Mouse (Mus musculus) limb, embryonic 12.5 days (tissue): ENCODE results near the gene Scn2b. TPM values are rescaled to one million over a fixed set of nuclear protein-coding genes. Genes with fewer than 3 reads are reported as not detected.

ENCODE experiments used
- ATAC-seq: fragments of 200-750 bp; cut with Nextera tagmentation; 2 replicates; pipeline ENCODE4 v1.8.0; 2017; ENCODE audit warnings: low read depth, moderate TSS enrichment; ENCODE audit not compliant: insufficient number of reproducible peaks, insufficient read depth, low FRiP score, low TSS enrichment
- H3K27ac ChIP-seq: fragments of 300-500 bp; sonication (generic); 2 replicates; pipeline ENCODE4 v1.5.1; 2016; ENCODE audit warnings: mild to moderate bottlenecking, moderate library complexity
- H3K27me3 ChIP-seq: fragments of 300-500 bp; sonication (generic); 2 replicates; pipeline ENCODE4 v1.6.1; 2016; ENCODE audit warnings: mild to moderate bottlenecking, moderate library complexity
- H3K36me3 ChIP-seq: fragments of 300-500 bp; sonication (generic); 2 replicates; pipeline ENCODE4 v1.6.1; 2016; ENCODE audit warnings: mild to moderate bottlenecking, moderate library complexity
- H3K4me1 ChIP-seq: fragments of 300-500 bp; sonication (generic); replicated peaks from 2 replicates; pipeline ENCODE4 v1.6.1; 2016
- H3K4me2 ChIP-seq: fragments of 300-500 bp; sonication (generic); 2 replicates; pipeline ENCODE4 v1.6.1; 2016; ENCODE audit warnings: mild to moderate bottlenecking, moderate library complexity
- H3K4me3 ChIP-seq: fragments of 300-500 bp; sonication (generic); replicated peaks from 2 replicates; pipeline ENCODE4 v1.5.1; 2016; ENCODE audit warnings: mild to moderate bottlenecking
- H3K9ac ChIP-seq: fragments of 300-500 bp; sonication (generic); replicated peaks from 2 replicates; pipeline ENCODE4 v1.6.1; 2016; ENCODE audit warnings: mild to moderate bottlenecking, moderate library complexity
- H3K9me3 ChIP-seq: fragments of 300-500 bp; sonication (generic); 2 replicates; pipeline ENCODE4 v1.6.1; 2016; ENCODE audit warnings: mild to moderate bottlenecking, moderate library complexity
- WGBS: fragments of 180-500 bp; shearing (Covaris S2); methylation state at CpG from one replicate; pipeline ENCODE4 v1.1.7; 2016; 5-methylcytosine and 5-hydroxymethylcytosine counted together
- polyA plus RNA-seq: library from polyadenylated mRNA; unstranded; fragments of >200 nt; fragmentation: Nextera tagmentation; extraction: Ambion mirVana; gene quantifications from 2 replicates; pipeline ENCODE4 v1.2.1, GENCODE M21; 2016

Scn2b gene
- polyA plus RNA-seq, 1 experiment from 2014 or later = 6.4 TPM

- Histone ChIP-seq H3K36me3 (peaks cover 7% of the 10 kb centered on the region), H3K27ac (no peak overlapping the region), H3K27me3 (no peaks in the 10 kb centered on the region; the same call in 1 of the 2 replicates), H3K4me3 (no peak overlapping the region), H3K4me2 (no peak overlapping the region), H3K9ac (no peak overlapping the region), H3K9me3 (no peaks in the 10 kb centered on the region), H3K4me1 (peaks cover 44% of the 10 kb centered on the region)
- ATAC-seq = no peak
- WGBS = 82% methylated on average over 14 of the region's 14 CpGs
These were observed 2.5 kb downstream of the Scn2b start for GRCm38 (mm10) chr9:45119954-45120530.

DNA sequence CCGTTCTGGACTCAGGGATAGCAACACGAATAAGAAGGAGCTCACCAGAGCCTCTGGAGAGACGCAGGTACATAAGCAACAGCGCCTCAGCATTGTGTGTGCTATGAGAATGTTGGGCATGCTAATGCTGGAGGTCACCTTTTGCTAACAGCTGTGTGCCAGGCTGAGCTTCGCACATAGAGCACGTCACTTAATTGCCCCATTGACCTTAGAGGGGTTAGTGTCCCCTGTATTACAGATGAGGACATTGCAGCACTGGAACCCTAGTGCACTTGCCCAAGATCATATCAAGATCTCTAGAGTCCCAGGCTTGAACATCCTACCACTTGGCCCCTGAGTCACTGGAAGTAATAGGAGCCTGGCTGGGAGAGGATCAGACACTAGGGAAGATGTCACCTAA is 3.0 kb downstream of the Scn2b start:
- no peak overlapping the region for H3K4me2 ChIP-seq
- no peak overlapping the region for H3K27ac ChIP-seq
- no peak overlapping the region for H3K9ac ChIP-seq
- H3K9me3 ChIP-seq = no peaks in the 10 kb centered on the region
- no peak for ATAC-seq
- WGBS = 82% methylated on average over 6 of the region's 6 CpGs
- peaks cover 39% of the 10 kb centered on the region for H3K4me1 ChIP-seq
- no peak overlapping the region for H3K4me3 ChIP-seq
- no peaks in the 10 kb centered on the region; the same call in 1 of the 2 replicates for H3K27me3 ChIP-seq
- peaks cover 12% of the 10 kb centered on the region for H3K36me3 ChIP-seq

GRCm38 (mm10) chr9:45121001-45121400 is 3.4 kb downstream of the Scn2b start:
- WGBS = 46% methylated on average over 6 of the region's 6 CpGs
- Histone ChIP-seq H3K9me3 (no peaks in the 10 kb centered on the region), H3K27me3 (no peaks in the 10 kb centered on the region; the same call in 1 of the 2 replicates), H3K9ac (no peak overlapping the region; the same call in 1 of the 2 replicates), H3K4me3 (no peak overlapping the region), H3K4me2 (no peak overlapping the region), H3K4me1 (peaks cover 36% of the 10 kb centered on the region), H3K27ac (no peak overlapping the region), H3K36me3 (peaks cover 17% of the 10 kb centered on the region)
- no peak for ATAC-seq

GRCm38 (mm10) chr9:45121769-45122168 is 4.2 kb downstream of the Scn2b start:
- peak overlapping the region; percentile 13 for H3K4me3 ChIP-seq
- no peaks in the 10 kb centered on the region; the same call in 1 of the 2 replicates for H3K27me3 ChIP-seq
- H3K9ac ChIP-seq = peak overlapping the region; percentile 13; the same call in 1 of the 2 replicates
- 4% methylated on average over 10 of the region's 10 CpGs for WGBS
- peaks cover 24% of the 10 kb centered on the region for H3K36me3 ChIP-seq
- H3K4me1 ChIP-seq = peaks cover 28% of the 10 kb centered on the region
- no peak; the same call in 1 of the 2 replicates for ATAC-seq
- no peak overlapping the region for H3K27ac ChIP-seq
- no peaks in the 10 kb centered on the region for H3K9me3 ChIP-seq
- H3K4me2 ChIP-seq = peak overlapping the region; percentile 43

GRCm38 (mm10) chr9:45122209-45122761 is 4.7 kb downstream of the Scn2b start:
- Histone ChIP-seq H3K9ac (peak overlapping the region; percentile 13), H3K4me2 (peak overlapping the region; percentile 43), H3K9me3 (no peaks in the 10 kb centered on the region), H3K27ac (no peak overlapping the region), H3K4me3 (peak overlapping the region; percentile 13), H3K4me1 (peaks cover 25% of the 10 kb centered on the region), H3K36me3 (peaks cover 27% of the 10 kb centered on the region), H3K27me3 (no peaks in the 10 kb centered on the region; the same call in 1 of the 2 replicates)
- WGBS = 28% methylated on average over 9 of the region's 9 CpGs
- ATAC-seq = no peak

DNA sequence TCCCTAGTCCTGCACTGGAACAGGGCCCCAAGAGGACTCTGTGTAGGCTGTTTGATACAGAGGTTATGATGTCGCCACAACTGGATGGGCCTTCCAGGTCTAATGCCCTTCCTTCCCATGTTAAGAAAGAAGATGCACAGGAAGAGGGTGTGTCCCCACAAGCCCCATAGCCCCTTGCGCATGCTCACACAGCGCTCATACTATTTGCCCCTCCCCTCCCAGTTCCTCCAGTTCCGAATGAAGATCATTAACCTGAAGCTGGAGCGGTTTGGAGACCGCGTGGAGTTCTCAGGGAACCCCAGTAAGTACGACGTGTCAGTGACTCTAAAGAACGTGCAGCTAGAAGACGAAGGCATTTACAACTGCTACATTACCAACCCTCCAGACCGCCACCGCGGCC is 7.6 kb downstream of the Scn2b start:
- Histone ChIP-seq H3K9me3 (no peaks in the 10 kb centered on the region), H3K27me3 (no peaks in the 10 kb centered on the region; the same call in 1 of the 2 replicates), H3K4me3 (no peak overlapping the region), H3K9ac (no peak overlapping the region), H3K4me1 (peaks cover 13% of the 10 kb centered on the region), H3K36me3 (peaks cover 27% of the 10 kb centered on the region), H3K4me2 (no peak overlapping the region), H3K27ac (no peak overlapping the region)
- no peak for ATAC-seq
- WGBS = 91% methylated on average over 14 of the region's 14 CpGs

DNA sequence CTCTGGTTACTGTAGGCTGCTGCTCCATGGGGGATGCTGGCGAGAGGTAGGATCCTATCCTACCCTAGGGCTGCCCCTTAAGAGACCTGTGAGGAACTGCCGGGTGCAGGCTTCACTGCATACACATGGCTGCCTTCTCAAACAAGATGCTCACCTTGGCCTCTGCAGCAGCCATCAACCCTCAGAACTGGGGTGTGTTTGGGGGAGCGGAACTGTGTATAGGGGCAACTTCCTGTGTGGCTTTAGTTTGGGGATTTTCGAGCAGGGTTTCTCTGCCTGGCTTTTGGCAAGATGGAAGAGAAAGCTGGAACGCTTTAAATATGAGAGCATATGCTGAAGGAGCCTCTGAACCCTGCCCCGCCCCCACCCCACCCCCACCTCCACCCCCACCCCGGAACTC is 9.4 kb downstream of the Scn2b start:
- no peaks in the 10 kb centered on the region for H3K27me3 ChIP-seq
- H3K36me3 ChIP-seq = peaks cover 27% of the 10 kb centered on the region
- ATAC-seq = no peak
- H3K9ac ChIP-seq = no peak overlapping the region
- H3K4me3 ChIP-seq = no peak overlapping the region
- H3K27ac ChIP-seq = no peak overlapping the region
- WGBS = 66% methylated on average over 7 of the region's 7 CpGs
- H3K9me3 ChIP-seq = no peaks in the 10 kb centered on the region
- peaks cover 8% of the 10 kb centered on the region for H3K4me1 ChIP-seq
- no peak overlapping the region for H3K4me2 ChIP-seq

GRCm38 (mm10) chr9:45130119-45130518 is 12.5 kb downstream of the Scn2b start:
- H3K36me3 ChIP-seq = peaks cover 20% of the 10 kb centered on the region
- no peaks in the 10 kb centered on the region for H3K9me3 ChIP-seq
- no peak overlapping the region for H3K27ac ChIP-seq
- no peak overlapping the region for H3K4me2 ChIP-seq
- 85% methylated on average over 3 of the region's 3 CpGs for WGBS
- no peak overlapping the region for H3K4me3 ChIP-seq
- H3K9ac ChIP-seq = no peak overlapping the region
- H3K4me1 ChIP-seq = peaks cover 13% of the 10 kb centered on the region
- no peak for ATAC-seq
- H3K27me3 ChIP-seq = peaks cover 4% of the 10 kb centered on the region; the same call in 1 of the 2 replicates

DNA sequence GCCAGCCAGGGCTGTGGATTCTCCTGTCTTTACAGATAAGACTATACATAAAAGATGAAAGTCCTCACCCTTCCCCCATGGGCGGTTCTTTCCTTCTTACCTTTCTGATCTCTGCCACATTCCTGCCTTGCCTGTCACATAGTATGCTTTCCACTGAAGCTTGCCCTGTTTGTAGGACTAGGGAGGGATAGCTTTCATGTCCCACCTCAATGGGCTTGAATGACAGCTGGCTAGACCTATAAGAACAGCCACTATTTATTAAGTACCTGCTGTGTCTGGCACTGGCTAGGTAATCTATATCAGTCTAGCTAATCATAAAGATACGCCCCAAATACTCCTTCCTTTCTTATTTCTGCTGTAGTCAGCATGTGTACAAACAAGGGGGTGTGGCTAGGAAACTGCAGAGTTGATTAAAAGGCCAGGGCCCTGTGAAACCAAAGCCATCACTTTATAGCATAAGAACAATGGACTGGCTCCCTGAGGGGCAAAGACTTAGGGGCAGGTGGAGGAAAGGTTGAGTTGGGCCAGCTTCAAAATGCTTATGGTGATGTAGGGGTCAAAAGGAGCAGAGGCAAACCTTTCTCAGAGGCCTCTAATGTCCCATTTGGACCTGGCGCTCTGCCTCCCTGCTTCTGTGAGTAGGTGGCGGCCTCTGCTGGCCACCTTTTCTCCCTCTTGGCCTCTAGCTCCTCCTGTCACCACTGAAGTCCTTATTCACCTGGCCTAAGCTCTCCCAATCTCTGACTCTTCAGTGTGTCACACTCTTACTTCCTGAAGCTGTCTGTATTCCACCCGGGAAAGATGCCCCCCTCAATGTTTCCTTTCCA is 16.1 kb downstream of the Scn2b start:
- no peak overlapping the region for H3K4me2 ChIP-seq
- H3K4me3 ChIP-seq = no peak overlapping the region
- H3K4me1 ChIP-seq = peaks cover 38% of the 10 kb centered on the region
- H3K27ac ChIP-seq = no peak overlapping the region
- WGBS = 20% methylated on average over 5 of the region's 5 CpGs
- no peak overlapping the region for H3K9ac ChIP-seq
- no peaks in the 10 kb centered on the region for H3K9me3 ChIP-seq
- H3K27me3 ChIP-seq = peaks cover 38% of the 10 kb centered on the region
- no peak for ATAC-seq
- H3K36me3 ChIP-seq = no peaks in the 10 kb centered on the region

GRCm38 (mm10) chr9:45136442-45137169 is 19.0 kb downstream of the Scn2b start:
- H3K9ac ChIP-seq = no peak overlapping the region
- H3K4me1 ChIP-seq = peaks cover 59% of the 10 kb centered on the region
- H3K4me2 ChIP-seq = no peak overlapping the region
- H3K27me3 ChIP-seq = peaks cover 64% of the 10 kb centered on the region
- no peak overlapping the region for H3K4me3 ChIP-seq
- H3K9me3 ChIP-seq = no peaks in the 10 kb centered on the region
- no peak for ATAC-seq
- WGBS = 3% methylated on average over 7 of the region's 7 CpGs
- no peak overlapping the region for H3K27ac ChIP-seq
- no peaks in the 10 kb centered on the region for H3K36me3 ChIP-seq
